8 mouse cellular contexts compared by ENCODE assay signal in the genomic region with DNA sequence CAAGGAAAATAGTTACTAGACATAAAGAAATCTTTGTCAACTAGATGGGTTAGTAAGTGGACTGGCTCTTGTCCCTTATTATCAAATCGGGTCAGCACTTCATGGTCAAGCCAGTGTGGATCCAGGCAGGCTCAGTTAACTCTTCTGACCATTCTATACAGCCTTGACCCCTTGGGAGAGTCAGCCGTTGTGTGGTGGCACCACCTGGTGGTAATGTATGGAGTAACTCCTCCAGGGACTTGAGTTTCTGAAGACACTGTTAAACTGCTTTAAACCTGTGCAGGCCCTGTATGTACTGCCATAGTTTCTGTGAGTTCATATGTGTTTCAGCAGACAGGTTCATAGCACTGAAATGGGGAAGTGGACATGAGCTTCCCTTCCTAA. TPM values are rescaled to one million over a fixed set of nuclear protein-coding genes. Genes with fewer than 3 reads are reported as not detected.
DNase-seq lines count a peak whose midpoint lies in the region; ATAC-seq and TF ChIP-seq lines count a peak whose summit lies in the region.

No protein-coding gene starts in this region.

- no peak for TF ChIP-seq EP300 in liver, postnatal 0 days (IDR thresholded peaks at IDR 0.05; ENCODE audit: low read depth)

- peak; percentile 27; the same call in 1 of the 2 replicates for ATAC-seq in liver, postnatal 0 days

- no peak overlapping the region for H3K4me2 ChIP-seq in liver, postnatal 0 days (ENCODE audit: low read depth, low read length)

- TF ChIP-seq CTCF in liver, postnatal 0 days (IDR thresholded peaks at IDR 0.05; ENCODE audit: low read depth), result peak; percentile 93

- WGBS in embryonic facial prominence, embryonic 10.5 days, result 7% methylated on average over 2 of the region's 2 CpGs
- WGBS in heart, embryonic 10.5 days, result 6% methylated on average over 2 of the region's 2 CpGs
- WGBS in liver, postnatal 0 days (ENCODE audit: insufficient replicate concordance), result 6% methylated on average over 2 of the region's 2 CpGs

- no peak overlapping the region for H3K9ac ChIP-seq in liver, postnatal 0 days (replicated peaks)

- H3K4me3 ChIP-seq in embryonic facial prominence, embryonic 10.5 days, result no peak overlapping the region
- H3K4me3 ChIP-seq in heart, embryonic 10.5 days, result no peak overlapping the region
- H3K4me3 ChIP-seq in liver, postnatal 0 days (ENCODE audit: low read depth, low read length), result no peak overlapping the region

- H3K27ac ChIP-seq in embryonic facial prominence, embryonic 10.5 days (replicated peaks), result no peak overlapping the region
- H3K27ac ChIP-seq in heart, embryonic 10.5 days, result 0 out of 2 replicates have a peak overlapping the region, but pooled peaks have one; percentile 65
- H3K27ac ChIP-seq in liver, postnatal 0 days (ENCODE audit: low read depth), result no peak overlapping the region

- H3K36me3 ChIP-seq in embryonic facial prominence, embryonic 10.5 days (replicated peaks), result no peaks in the 10 kb centered on the region
- no peaks in the 10 kb centered on the region for H3K36me3 ChIP-seq in heart, embryonic 10.5 days
- H3K36me3 ChIP-seq in liver, postnatal 0 days (replicated peaks; ENCODE audit: insufficient read depth, low read length), result no peaks in the 10 kb centered on the region

- H3K27me3 ChIP-seq in embryonic facial prominence, embryonic 10.5 days (replicated peaks; ENCODE audit: low read depth, poor library complexity, severe bottlenecking), result peaks cover 4% of the 10 kb centered on the region; the same call in 1 of the 2 replicates
- H3K27me3 ChIP-seq in heart, embryonic 10.5 days (ENCODE audit: insufficient read depth, poor library complexity, severe bottlenecking), result 0 out of 2 replicates have a peak, but pooled peaks cover 11% of the 10 kb centered on the region
- H3K27me3 ChIP-seq in liver, postnatal 0 days (ENCODE audit: insufficient read depth, low read length), result no peaks in the 10 kb centered on the region

- peak; percentile 89 for DNase-seq in 3T3-L1 (ENCODE audit: low read depth, low spot score)
- DNase-seq in adrenal gland, postnatal 14 days, result peak; percentile 90
- peak; percentile 85 for DNase-seq in embryonic facial prominence, embryonic 10.5 days (ENCODE audit: low spot score)
- DNase-seq in heart, embryonic 10.5 days (ENCODE audit: low spot score), result peak; percentile 89
- peak; percentile 86 to 88 for DNase-seq in kidney, postnatal 25 days
- peak; percentile 77 for DNase-seq in liver, postnatal 0 days
- DNase-seq in ovary, postnatal 14 days (ENCODE audit: low spot score), result peak; percentile 81
- DNase-seq in thymus, postnatal 0 days (ENCODE audit: low spot score), result peak; percentile 53

- no peaks in the 10 kb centered on the region for H3K9me3 ChIP-seq in embryonic facial prominence, embryonic 10.5 days
- H3K9me3 ChIP-seq in heart, embryonic 10.5 days, result no peaks in the 10 kb centered on the region
- H3K9me3 ChIP-seq in liver, postnatal 0 days (ENCODE audit: low read length), result no peaks in the 10 kb centered on the region

- H3K4me1 ChIP-seq in embryonic facial prominence, embryonic 10.5 days, result peaks cover 47% of the 10 kb centered on the region
- peaks cover 33% of the 10 kb centered on the region for H3K4me1 ChIP-seq in heart, embryonic 10.5 days
- H3K4me1 ChIP-seq in liver, postnatal 0 days (ENCODE audit: insufficient read depth), result no peaks in the 10 kb centered on the region

RNA-seq across cellular contexts. Expression of a gene that starts 35.0 kb away (rescaled TPM):
- total RNA-seq in adrenal gland, postnatal 14 days (2021), result 64.8 and 67.3 TPM in 2 replicates
- polyA plus RNA-seq in embryonic facial prominence, embryonic 10.5 days (2016; fragmentation: Nextera tagmentation; extraction: Ambion mirVana), result 10.8 and 11.1 TPM in 2 replicates
- polyA plus RNA-seq in heart, embryonic 10.5 days (2016; fragmentation: Nextera tagmentation; extraction: Ambion mirVana), result 43.1 and 60.1 TPM in 2 replicates
- 1.7 and 2.2 TPM in 2 replicates for polyA plus RNA-seq in liver, postnatal 0 days (2015; fragmentation: Nextera tagmentation; extraction: Ambion mirVana)
- 1.1 TPM in 2 replicates for polyA plus RNA-seq in thymus, postnatal 0 days (2015; fragmentation: Nextera tagmentation; extraction: Ambion mirVana)
